Comparison of ENCODE assay signal across 8 mouse cellular contexts in the genomic region with DNA sequence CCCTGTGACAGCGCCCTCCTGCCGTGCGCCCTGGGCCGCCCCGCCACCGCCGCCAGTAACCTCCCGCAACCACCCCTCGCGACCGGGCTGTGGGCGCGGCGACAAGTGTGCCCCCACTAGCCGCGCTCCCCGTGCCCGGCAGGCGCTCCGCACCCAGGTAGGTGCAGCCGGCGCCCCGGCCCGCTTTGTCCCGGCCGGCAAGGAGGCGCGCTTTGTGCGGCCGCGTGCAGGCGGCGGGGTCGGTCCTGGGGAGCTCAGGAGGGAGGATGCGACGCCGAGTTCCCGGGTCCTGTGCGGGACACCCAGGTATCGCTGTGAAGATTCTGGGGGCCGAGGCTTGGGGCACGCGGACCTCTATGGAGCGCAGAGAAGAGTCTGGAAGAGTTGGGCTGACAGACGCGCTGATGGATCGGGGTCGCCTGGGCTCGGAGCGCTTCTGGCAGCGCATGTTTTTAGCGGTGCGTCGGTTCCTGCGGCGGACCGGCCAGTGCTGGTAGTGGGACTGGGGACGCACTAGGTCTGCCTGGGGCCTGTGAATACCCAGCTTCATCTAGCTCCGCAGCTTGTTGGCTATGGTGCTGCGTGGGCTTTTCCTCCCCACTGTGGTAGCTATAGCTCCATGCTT. TPM values are rescaled to one million over a fixed set of nuclear protein-coding genes. Genes with fewer than 3 reads are reported as not detected.
DNase-seq lines count a peak whose midpoint lies in the region.

No protein-coding gene starts in this region.

- H3K27me3 ChIP-seq in limb, embryonic 10.5 days (ENCODE audit: low read depth, poor library complexity, severe bottlenecking), result peaks cover 60% of the 10 kb centered on the region

- no peaks in the 10 kb centered on the region for H3K36me3 ChIP-seq in limb, embryonic 10.5 days

- peak overlapping the region; percentile 77 for H3K4me3 ChIP-seq in limb, embryonic 10.5 days

- WGBS in limb, embryonic 10.5 days, result under 1% methylated on average over 60 of the region's 60 CpGs

- peaks cover 32% of the 10 kb centered on the region for H3K4me1 ChIP-seq in limb, embryonic 10.5 days

- peak; percentile 44 for DNase-seq in cerebellum, adult 11 months
- DNase-seq in cerebellum, adult 9-10 months, result no peak
- peak; percentile 38 for DNase-seq in thymus, postnatal 4 days
- DNase-seq in thymus, postnatal 25 days, result no peak
- peak; percentile 76 for DNase-seq in limb, embryonic 10.5 days (ENCODE audit: low spot score)
- DNase-seq in retina, embryonic 14.5 days (ENCODE audit: low spot score), result peak; percentile 63
- DNase-seq in ovary, postnatal 10 days (ENCODE audit: low spot score), result no peak
- no peak for DNase-seq in layer of hippocampus, adult 11-12 months (ENCODE audit: low spot score)

- peak overlapping the region; percentile 89 for H3K27ac ChIP-seq in limb, embryonic 10.5 days

- no peaks in the 10 kb centered on the region for H3K9me3 ChIP-seq in limb, embryonic 10.5 days (replicated peaks)

RNA-seq across cellular contexts. Expression of gene Sptbn2, which starts 1.3 kb away (rescaled TPM):
- 3.4 and 4.2 TPM in 2 replicates for polyA plus RNA-seq in limb, embryonic 10.5 days (2016; fragmentation: Nextera tagmentation; extraction: Ambion mirVana)

RNA-seq across cellular contexts. Expression of gene Gm960, which starts 13.8 kb away (rescaled TPM):
- 1.5 and 4.5 TPM in 2 replicates for polyA plus RNA-seq in limb, embryonic 10.5 days (2016; fragmentation: Nextera tagmentation; extraction: Ambion mirVana)

RNA-seq across cellular contexts. Expression of gene Rbm4b, which starts 44.0 kb away (rescaled TPM):
- polyA plus RNA-seq in limb, embryonic 10.5 days (2016; fragmentation: Nextera tagmentation; extraction: Ambion mirVana), result 87.3 and 113 TPM in 2 replicates

Comparison
In these comparisons a context has a peak if more than half of its experiments do, and no peak if none do; other contexts are left out.
1. DNase-seq: peak in cerebellum, adult 11 months (single experiment), thymus, postnatal 4 days (single experiment), limb, embryonic 10.5 days (single experiment) and retina, embryonic 14.5 days (single experiment); none in cerebellum, adult 9-10 months (single experiment), thymus, postnatal 25 days (single experiment), ovary, postnatal 10 days (single experiment) and layer of hippocampus, adult 11-12 months (single experiment).